Mouse (Mus musculus): ENCODE data around the gene Gm13272. TPM values are rescaled to one million over a fixed set of nuclear protein-coding genes. Genes with fewer than 3 reads are reported as not detected.
"Not testable (repeated sequence)": the region's sequence is repeated elsewhere in the genome, so short reads cannot be mapped to it uniquely, and the experiment has no call there.

The Gm13272 gene
- not detected in 2 replicates for polyA plus RNA-seq (2014; fragmentation: Nextera tagmentation; extraction: Ambion mirVana)

DNA sequence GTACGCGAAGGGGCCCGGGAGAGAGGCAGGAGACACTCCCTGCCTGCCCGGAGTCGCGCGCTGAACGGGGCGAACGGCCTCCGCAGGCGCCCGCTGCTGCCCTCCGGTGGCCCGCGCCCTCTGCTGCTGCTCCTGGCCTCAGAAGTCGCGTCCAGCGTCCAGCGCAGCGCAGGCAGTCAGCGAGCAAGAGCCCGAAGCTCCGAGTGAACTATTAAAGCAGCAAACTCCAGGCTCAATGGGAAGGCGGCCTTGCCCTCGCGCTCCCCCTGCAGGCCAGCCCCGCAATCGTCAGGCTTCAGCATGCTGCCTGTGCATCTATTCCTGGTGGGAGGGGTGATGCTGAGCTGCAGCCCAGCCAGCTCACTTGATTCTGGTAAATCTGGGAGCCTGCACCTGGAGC is at the start of gene Gm13272:
Gene Gm13272 (plus strand): TSS at position 301 of the 400 bp plus-strand sequence.
- no CpG with 5 or more reads among the region's 29 CpGs for WGBS
- H3K27me3 ChIP-seq (replicated peaks; ENCODE audit: control insufficient read depth, insufficient read depth, low read length); H3K4me1 ChIP-seq (ENCODE audit: control insufficient read depth, insufficient read depth, low read length); H3K4me2 ChIP-seq (ENCODE audit: low read depth, low read length); H3K36me3 ChIP-seq (ENCODE audit: control insufficient read depth, insufficient read depth, low read length); H3K27ac ChIP-seq (replicated peaks; ENCODE audit: low read depth, low read length); DNase-seq (ENCODE audit: low spot score); H3K4me3 ChIP-seq (ENCODE audit: low read depth, low read length); H3K9me3 ChIP-seq (ENCODE audit: control insufficient read depth, low read length); ATAC-seq (ENCODE audit: low read depth); H3K9ac ChIP-seq (ENCODE audit: low read depth, low read length): not testable (repeated sequence)

DNA sequence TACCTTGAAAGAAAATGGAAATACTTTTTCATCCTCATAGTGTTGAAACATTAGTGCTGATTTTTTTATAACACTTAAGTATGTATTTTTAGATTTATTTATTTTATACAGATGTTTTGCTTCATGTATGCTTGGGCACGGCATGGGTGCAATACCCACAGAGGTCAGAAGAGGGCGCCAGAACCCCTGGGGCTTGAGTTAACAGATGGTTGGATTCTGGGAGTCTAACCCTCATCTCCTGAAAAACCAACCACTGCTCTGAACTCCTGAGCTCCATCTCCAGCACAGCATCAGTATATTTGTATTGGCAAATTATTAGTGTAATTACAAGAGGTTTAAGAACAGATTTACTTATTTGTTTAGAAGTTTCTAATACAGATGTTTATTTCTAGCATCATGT is 41.2 kb upstream of the Gm13272 start:
- no peak overlapping the region for H3K4me3 ChIP-seq (ENCODE audit: low read depth, low read length)
- ATAC-seq (ENCODE audit: low read depth) (no peak), DNase-seq (ENCODE audit: low spot score) (no peak)
- H3K4me2 ChIP-seq (ENCODE audit: low read depth, low read length), result no peak overlapping the region
- no peaks in the 10 kb centered on the region for H3K36me3 ChIP-seq (ENCODE audit: control insufficient read depth, insufficient read depth, low read length)
- no peaks in the 10 kb centered on the region for H3K9me3 ChIP-seq (ENCODE audit: control insufficient read depth, low read length)
- H3K4me1 ChIP-seq (ENCODE audit: control insufficient read depth, insufficient read depth, low read length), result no peaks in the 10 kb centered on the region
- no peak overlapping the region for H3K9ac ChIP-seq (ENCODE audit: low read depth, low read length)
- 0% methylated on average over 2 of the region's 2 CpGs for whole genome bisulfite sequencing
- no peaks in the 10 kb centered on the region for H3K27me3 ChIP-seq (replicated peaks; ENCODE audit: control insufficient read depth, insufficient read depth, low read length)
- H3K27ac ChIP-seq (replicated peaks; ENCODE audit: low read depth, low read length), result no peak overlapping the region

DNA sequence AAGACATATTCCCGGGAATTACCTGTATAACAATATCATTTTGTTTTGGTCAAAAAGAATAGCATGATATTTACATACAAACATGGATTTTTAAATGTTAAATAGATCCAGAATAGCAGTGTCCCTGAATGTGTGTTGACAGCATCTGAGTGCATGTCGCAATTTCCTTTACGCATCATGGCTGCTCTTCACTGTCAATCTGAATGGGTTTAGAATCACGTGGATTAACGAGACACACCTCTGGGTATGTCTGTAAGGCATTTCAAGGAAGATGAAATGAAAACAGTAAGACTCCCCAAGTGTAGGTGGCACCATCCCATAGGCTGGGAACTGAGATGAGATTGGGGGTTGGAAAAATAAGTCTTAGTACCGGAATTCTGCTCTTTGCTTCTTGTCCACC is 40.6 kb upstream of the Gm13272 start:
- no peak overlapping the region for H3K9ac ChIP-seq (ENCODE audit: low read depth, low read length)
- no peak overlapping the region for H3K27ac ChIP-seq (replicated peaks; ENCODE audit: low read depth, low read length)
- H3K4me1 ChIP-seq (ENCODE audit: control insufficient read depth, insufficient read depth, low read length), result no peaks in the 10 kb centered on the region
- H3K4me2 ChIP-seq (ENCODE audit: low read depth, low read length), result no peak overlapping the region
- H3K36me3 ChIP-seq (ENCODE audit: control insufficient read depth, insufficient read depth, low read length), result no peaks in the 10 kb centered on the region
- H3K27me3 ChIP-seq (replicated peaks; ENCODE audit: control insufficient read depth, insufficient read depth, low read length), result no peaks in the 10 kb centered on the region
- DNase-seq (ENCODE audit: low spot score) (no peak), ATAC-seq (ENCODE audit: low read depth) (no peak)
- WGBS, result 87% methylated on average over 6 of the region's 6 CpGs
- H3K9me3 ChIP-seq (ENCODE audit: control insufficient read depth, low read length), result no peaks in the 10 kb centered on the region
- no peak overlapping the region for H3K4me3 ChIP-seq (ENCODE audit: low read depth, low read length)

DNA sequence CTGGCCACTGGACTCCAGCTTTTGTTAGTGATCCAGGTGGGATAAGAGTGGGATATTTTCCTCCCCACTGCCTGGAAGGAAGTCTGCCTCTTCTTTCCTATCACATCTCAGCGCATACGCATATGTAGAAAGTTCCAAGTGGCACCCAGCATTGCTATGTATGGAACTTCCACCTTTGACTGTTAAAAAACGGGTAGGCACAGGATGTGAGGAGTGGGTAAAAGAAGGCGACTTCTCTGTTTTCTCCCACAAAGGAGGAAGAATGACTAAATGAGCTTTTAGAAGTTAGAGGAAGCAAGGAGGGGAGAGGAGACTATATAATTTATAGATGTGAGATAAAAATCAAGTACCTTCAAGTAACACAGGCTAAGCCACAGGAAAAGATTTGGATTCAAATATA is 38.2 kb upstream of the Gm13272 start:
- no peak for DNase-seq (ENCODE audit: low spot score)
- WGBS, result 86% methylated on average over 4 of the region's 4 CpGs
- H3K36me3 ChIP-seq (ENCODE audit: control insufficient read depth, insufficient read depth, low read length), result no peaks in the 10 kb centered on the region

DNA sequence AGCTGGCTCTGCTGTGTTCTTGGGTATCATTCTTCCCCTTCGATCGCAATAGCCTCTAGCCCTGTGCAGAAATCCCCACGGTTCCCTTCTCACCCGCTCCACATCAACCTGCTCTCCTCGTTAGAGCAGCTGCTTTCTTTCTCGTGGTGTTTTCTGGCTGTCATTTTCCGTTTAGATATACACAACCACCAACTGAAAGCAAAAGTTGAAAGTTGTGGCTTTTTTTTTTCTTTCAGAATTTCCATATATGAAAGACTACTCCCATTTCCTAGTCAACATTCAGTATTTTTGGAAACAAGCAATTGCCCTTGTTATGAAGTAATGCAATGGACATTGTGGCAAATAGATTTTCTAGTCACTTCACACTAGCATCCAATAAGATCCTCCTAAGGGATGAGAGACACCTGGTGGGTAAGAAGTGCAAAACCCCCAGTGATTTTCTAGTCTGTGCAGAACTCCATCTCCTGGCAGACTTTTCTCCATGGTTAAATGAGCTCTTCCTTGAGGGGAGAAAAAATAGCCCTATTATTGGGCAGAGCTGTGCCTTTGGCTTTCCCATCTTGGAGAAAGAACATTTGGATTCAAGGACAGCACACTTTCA is 36.8 kb upstream of the Gm13272 start:
- Histone ChIP-seq H3K27ac (replicated peaks; ENCODE audit: low read depth, low read length) (no peak overlapping the region), H3K4me1 (ENCODE audit: control insufficient read depth, insufficient read depth, low read length) (no peaks in the 10 kb centered on the region), H3K4me3 (ENCODE audit: low read depth, low read length) (no peak overlapping the region), H3K4me2 (ENCODE audit: low read depth, low read length) (no peak overlapping the region), H3K27me3 (replicated peaks; ENCODE audit: control insufficient read depth, insufficient read depth, low read length) (no peaks in the 10 kb centered on the region), H3K9me3 (ENCODE audit: control insufficient read depth, low read length) (no peaks in the 10 kb centered on the region), H3K9ac (ENCODE audit: low read depth, low read length) (no peak overlapping the region), H3K36me3 (ENCODE audit: control insufficient read depth, insufficient read depth, low read length) (no peaks in the 10 kb centered on the region)
- ATAC-seq (ENCODE audit: low read depth) (no peak), DNase-seq (ENCODE audit: low spot score) (no peak)
- 60% methylated on average over 7 of the region's 7 CpGs for WGBS

More for the DNA sequence above, 38.2 kb upstream of the Gm13272 start:
- no peak overlapping the region for H3K27ac ChIP-seq (replicated peaks; ENCODE audit: low read depth, low read length)
- H3K4me3 ChIP-seq (ENCODE audit: low read depth, low read length), result no peak overlapping the region
- no peak overlapping the region for H3K4me2 ChIP-seq (ENCODE audit: low read depth, low read length)
- no peaks in the 10 kb centered on the region for H3K27me3 ChIP-seq (replicated peaks; ENCODE audit: control insufficient read depth, insufficient read depth, low read length)
- no peak for ATAC-seq (ENCODE audit: low read depth)
- no peaks in the 10 kb centered on the region for H3K4me1 ChIP-seq (ENCODE audit: control insufficient read depth, insufficient read depth, low read length)
- H3K9me3 ChIP-seq (ENCODE audit: control insufficient read depth, low read length), result no peaks in the 10 kb centered on the region
- no peak overlapping the region for H3K9ac ChIP-seq (ENCODE audit: low read depth, low read length)

DNA sequence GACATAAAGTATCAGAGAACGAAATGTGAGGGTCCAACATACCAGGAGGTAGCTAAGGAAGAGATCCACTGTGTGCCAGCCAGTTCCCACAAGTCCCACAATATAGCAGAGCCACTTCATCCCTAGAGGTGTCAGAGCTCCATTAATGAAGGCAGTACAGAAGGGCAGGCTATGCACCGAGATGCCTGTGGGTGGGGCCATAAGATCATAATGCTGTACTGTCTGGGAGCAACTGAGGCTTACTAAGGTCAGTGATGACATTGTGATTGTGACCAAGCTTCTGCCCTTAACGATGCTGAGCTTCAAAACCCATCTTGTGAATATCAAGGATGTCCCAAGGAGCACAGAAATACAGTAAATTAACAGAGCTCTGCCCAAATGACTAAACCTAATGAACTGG is 35.4 kb upstream of the Gm13272 start:
- H3K36me3 ChIP-seq (ENCODE audit: control insufficient read depth, insufficient read depth, low read length), result no peaks in the 10 kb centered on the region
- ATAC-seq (ENCODE audit: low read depth) (no peak), DNase-seq (ENCODE audit: low spot score) (no peak)
- no peak overlapping the region for H3K4me3 ChIP-seq (ENCODE audit: low read depth, low read length)
- no peaks in the 10 kb centered on the region for H3K4me1 ChIP-seq (ENCODE audit: control insufficient read depth, insufficient read depth, low read length)
- no peaks in the 10 kb centered on the region for H3K27me3 ChIP-seq (replicated peaks; ENCODE audit: control insufficient read depth, insufficient read depth, low read length)
- H3K9me3 ChIP-seq (ENCODE audit: control insufficient read depth, low read length), result no peaks in the 10 kb centered on the region
- 73% methylated on average over 3 of the region's 3 CpGs for WGBS
- no peak overlapping the region for H3K4me2 ChIP-seq (ENCODE audit: low read depth, low read length)
- H3K9ac ChIP-seq (ENCODE audit: low read depth, low read length), result no peak overlapping the region
- H3K27ac ChIP-seq (replicated peaks; ENCODE audit: low read depth, low read length), result no peak overlapping the region

DNA sequence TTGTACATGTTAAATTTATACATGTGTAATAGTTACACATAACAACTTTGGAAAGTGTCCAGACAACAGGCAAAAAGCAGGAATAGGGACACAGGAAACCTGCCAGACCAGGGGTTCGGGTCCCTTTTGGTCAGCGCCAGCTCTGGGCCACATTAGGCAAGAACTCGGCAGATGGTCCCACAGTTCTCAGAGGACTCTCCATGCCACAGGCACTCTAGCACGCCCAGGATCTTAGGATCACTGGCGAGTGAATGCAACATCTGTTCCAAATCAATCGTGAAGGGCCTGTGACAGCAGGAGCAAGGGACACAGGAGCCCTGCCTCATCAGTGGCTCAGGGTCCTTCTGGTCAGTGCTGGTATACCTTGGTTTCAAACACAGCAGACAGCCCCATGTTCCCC is 29.7 kb upstream of the Gm13272 start:
- Histone ChIP-seq H3K27ac (replicated peaks; ENCODE audit: low read depth, low read length) (no peak overlapping the region), H3K4me2 (ENCODE audit: low read depth, low read length) (no peak overlapping the region), H3K27me3 (replicated peaks; ENCODE audit: control insufficient read depth, insufficient read depth, low read length) (no peaks in the 10 kb centered on the region), H3K36me3 (ENCODE audit: control insufficient read depth, insufficient read depth, low read length) (no peaks in the 10 kb centered on the region), H3K9me3 (ENCODE audit: control insufficient read depth, low read length) (no peaks in the 10 kb centered on the region), H3K4me1 (ENCODE audit: control insufficient read depth, insufficient read depth, low read length) (no peaks in the 10 kb centered on the region), H3K4me3 (ENCODE audit: low read depth, low read length) (no peak overlapping the region), H3K9ac (ENCODE audit: low read depth, low read length) (no peak overlapping the region)
- DNase-seq (ENCODE audit: low spot score) (no peak), ATAC-seq (ENCODE audit: low read depth) (no peak)
- 26% methylated on average over 6 of the region's 6 CpGs for WGBS

DNA sequence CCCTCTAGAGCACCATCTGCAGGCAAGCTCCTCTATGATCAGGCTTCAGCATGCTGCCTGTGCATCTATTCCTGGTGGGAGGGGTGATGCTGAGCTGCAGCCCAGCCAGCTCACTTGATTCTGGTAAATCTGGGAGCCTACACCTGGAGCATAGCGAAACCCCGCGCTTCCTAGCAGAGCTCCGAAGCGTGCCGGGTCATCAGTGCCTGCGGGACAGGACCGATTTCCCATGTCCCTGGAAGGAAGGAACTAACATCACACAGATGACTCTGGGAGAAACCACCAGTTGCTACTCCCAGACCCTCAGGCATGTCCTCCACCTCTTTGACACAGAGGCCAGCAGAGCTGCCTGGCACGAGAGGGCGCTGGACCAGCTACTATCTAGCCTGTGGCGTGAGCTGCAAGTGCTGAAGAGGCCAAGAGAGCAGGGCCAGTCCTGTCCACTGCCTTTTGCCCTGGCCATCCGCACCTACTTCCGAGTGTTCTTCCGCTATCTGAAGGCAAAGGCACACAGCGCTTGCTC is 24.8 kb upstream of the Gm13272 start, which contains the start of gene Gm13271:
Gene Gm13271 (plus strand): TSS at position 51 of the 523 bp plus-strand sequence.
- H3K36me3 ChIP-seq (ENCODE audit: control insufficient read depth, insufficient read depth, low read length); DNase-seq (ENCODE audit: low spot score); H3K4me3 ChIP-seq (ENCODE audit: low read depth, low read length); H3K9ac ChIP-seq (ENCODE audit: low read depth, low read length); H3K4me2 ChIP-seq (ENCODE audit: low read depth, low read length); H3K9me3 ChIP-seq (ENCODE audit: control insufficient read depth, low read length); H3K27ac ChIP-seq (replicated peaks; ENCODE audit: low read depth, low read length); H3K27me3 ChIP-seq (replicated peaks; ENCODE audit: control insufficient read depth, insufficient read depth, low read length); ATAC-seq (ENCODE audit: low read depth); H3K4me1 ChIP-seq (ENCODE audit: control insufficient read depth, insufficient read depth, low read length): not testable (repeated sequence)
- 75% methylated on average over 12 of the region's 15 CpGs for WGBS
